Mouse (Mus musculus) liver, embryonic 15.5 days (tissue): ENCODE measurements at regions not wholly inside any gene's neighbourhood (a gene's known extent, or its start where the extent isn't known, plus 50 kb on each side); places are given as distances from the start of the nearest gene placed in this dataset.
"Not testable (repeated sequence)": the region's sequence is repeated elsewhere in the genome, so short reads cannot be mapped to it uniquely, and the experiment has no call there.

ENCODE experiments used
- ATAC-seq: fragments of 200-750 bp; cut with Nextera tagmentation; 2 replicates; pipeline ENCODE4 v1.8.0; 2017; ENCODE audit warnings: moderate number of reproducible peaks, mild to moderate bottlenecking, moderate library complexity; ENCODE audit not compliant: insufficient read depth
- H3K27ac ChIP-seq: fragments of 300-500 bp; sonication (generic); replicated peaks from 2 replicates; pipeline ENCODE4 v1.5.1; 2015; ENCODE audit warnings: mild to moderate bottlenecking, inconsistent platforms
- H3K27me3 ChIP-seq: fragments of 300-500 bp; sonication (generic); 2 replicates; pipeline ENCODE4 v1.6.1; 2015; ENCODE audit warnings: mild to moderate bottlenecking, inconsistent platforms
- H3K36me3 ChIP-seq: fragments of 300-500 bp; sonication (generic); replicated peaks from 2 replicates; pipeline ENCODE4 v1.6.1; 2015; ENCODE audit warnings: moderate library complexity, mild to moderate bottlenecking, inconsistent platforms
- H3K4me1 ChIP-seq: fragments of 300-500 bp; sonication (generic); replicated peaks from 2 replicates; pipeline ENCODE4 v1.6.1; 2015; ENCODE audit warnings: inconsistent platforms
- H3K4me2 ChIP-seq: fragments of 300-500 bp; sonication (generic); 2 replicates; pipeline ENCODE4 v1.6.1; 2015; ENCODE audit warnings: moderate library complexity, mild to moderate bottlenecking, inconsistent platforms
- H3K4me3 ChIP-seq: fragments of 300-500 bp; sonication (generic); replicated peaks from 2 replicates; pipeline ENCODE4 v1.5.1; 2015; ENCODE audit warnings: mild to moderate bottlenecking, inconsistent platforms
- H3K9ac ChIP-seq: fragments of 300-500 bp; sonication (generic); 2 replicates; pipeline ENCODE4 v1.6.1; 2015; ENCODE audit warnings: moderate library complexity, mild to moderate bottlenecking, inconsistent platforms
- H3K9me3 ChIP-seq: fragments of 300-500 bp; sonication (generic); replicated peaks from 2 replicates; pipeline ENCODE4 v1.6.1; 2016; ENCODE audit warnings: inconsistent platforms
- WGBS: fragments of 180-500 bp; shearing (Covaris S2); methylation state at CpG from one replicate; pipeline ENCODE4 v1.1.7; 2015; ENCODE audit warnings: mixed read lengths; ENCODE audit not compliant: insufficient replicate concordance; 5-methylcytosine and 5-hydroxymethylcytosine counted together

DNA sequence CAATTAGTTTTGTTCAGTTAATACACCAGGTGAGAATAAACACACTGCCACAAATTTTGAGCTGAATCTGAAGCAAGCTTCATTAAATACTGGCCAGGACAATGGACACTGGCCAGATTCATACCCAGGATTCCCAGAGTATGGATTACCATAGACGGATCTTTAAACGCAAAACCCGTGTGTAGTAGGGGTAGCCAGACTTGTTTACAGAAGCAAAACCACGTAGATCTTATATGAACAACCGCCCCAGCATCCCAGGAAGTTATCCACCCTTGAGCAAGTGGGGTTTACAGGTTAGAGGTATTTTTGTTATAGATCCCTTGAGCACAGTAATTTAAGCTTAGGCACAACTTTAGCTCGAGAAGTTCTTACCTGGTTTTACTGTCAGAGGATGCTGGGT lies 71.1 kb upstream of the Ezr start:
- no peak overlapping the region for H3K27ac ChIP-seq
- H3K9me3 ChIP-seq, result no peaks in the 10 kb centered on the region
- WGBS, result 67% methylated on average over 6 of the region's 6 CpGs
- no peak for ATAC-seq
- H3K9ac ChIP-seq, result no peak overlapping the region
- H3K36me3 ChIP-seq, result no peaks in the 10 kb centered on the region
- no peak overlapping the region for H3K4me3 ChIP-seq
- H3K27me3 ChIP-seq, result no peaks in the 10 kb centered on the region
- H3K4me1 ChIP-seq, result peaks cover 9% of the 10 kb centered on the region
- no peak overlapping the region for H3K4me2 ChIP-seq

DNA sequence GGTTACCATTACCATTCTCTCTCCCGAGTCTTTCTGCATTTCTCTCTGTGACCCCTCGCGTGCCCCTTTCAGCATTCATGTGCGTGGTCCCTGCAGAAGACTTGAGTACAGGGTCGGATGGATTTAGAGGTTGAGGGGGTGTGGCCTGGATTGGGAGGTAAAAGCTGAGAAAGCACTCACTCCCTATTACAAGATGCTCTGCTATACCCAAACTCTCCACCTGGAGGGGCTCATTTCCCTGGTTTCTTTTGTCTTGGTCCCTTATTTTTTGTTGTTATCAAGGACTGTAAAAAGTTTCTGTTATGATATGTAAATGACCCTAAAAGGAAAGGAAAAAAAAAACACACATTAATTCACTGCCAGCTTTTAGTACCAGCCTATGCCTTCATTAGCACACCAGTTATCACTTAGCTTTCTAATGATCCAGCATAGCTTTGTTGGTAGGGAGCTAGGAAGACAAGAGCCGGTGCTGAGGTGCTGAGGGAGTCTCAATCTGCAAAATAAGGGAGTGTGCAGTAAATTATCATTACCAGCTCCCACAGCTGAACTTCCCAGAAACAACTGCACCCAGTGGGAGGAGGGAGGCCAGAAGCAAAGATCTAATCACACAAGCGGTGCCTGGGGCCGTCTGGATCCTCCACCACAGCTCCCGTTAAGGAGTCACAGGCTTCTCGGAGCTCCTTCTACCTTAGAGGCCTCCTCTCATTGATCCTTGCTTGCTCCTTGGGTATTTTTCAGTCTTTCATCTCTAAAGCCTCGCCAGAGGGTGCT lies 69.8 kb upstream of the Ezr start:
- Histone ChIP-seq H3K4me3 (no peak overlapping the region), H3K9ac (no peak overlapping the region), H3K27ac (no peak overlapping the region), H3K4me2 (0 out of 2 replicates have a peak overlapping the region, but pooled peaks have one; percentile 2), H3K36me3 (no peaks in the 10 kb centered on the region), H3K4me1 (peaks cover 9% of the 10 kb centered on the region), H3K9me3 (no peaks in the 10 kb centered on the region), H3K27me3 (no peaks in the 10 kb centered on the region)
- ATAC-seq, result no peak; the same call in 1 of the 2 replicates
- 32% methylated on average over 11 of the region's 11 CpGs for WGBS

GRCm38 (mm10) chr17:6850513-6850912 lies 67.9 kb upstream of the Ezr start:
- H3K4me3 ChIP-seq, result no peak overlapping the region
- no peak overlapping the region for H3K4me2 ChIP-seq
- peaks cover 9% of the 10 kb centered on the region for H3K4me1 ChIP-seq
- H3K9me3 ChIP-seq, result no peaks in the 10 kb centered on the region
- H3K27me3 ChIP-seq, result no peaks in the 10 kb centered on the region
- no peak for ATAC-seq
- no peaks in the 10 kb centered on the region for H3K36me3 ChIP-seq
- no peak overlapping the region for H3K9ac ChIP-seq
- no peak overlapping the region for H3K27ac ChIP-seq

- not testable (repeated sequence) for H3K9ac ChIP-seq, H3K36me3 ChIP-seq, H3K27me3 ChIP-seq, H3K9me3 ChIP-seq, H3K4me2 ChIP-seq, ATAC-seq, H3K4me3 ChIP-seq, H3K4me1 ChIP-seq, H3K27ac ChIP-seq
- WGBS, result 71% methylated on average over 19 of the region's 19 CpGs
These were observed 59.3 kb upstream of the Ezr start for GRCm38 (mm10) chr17:6841781-6842465.

DNA sequence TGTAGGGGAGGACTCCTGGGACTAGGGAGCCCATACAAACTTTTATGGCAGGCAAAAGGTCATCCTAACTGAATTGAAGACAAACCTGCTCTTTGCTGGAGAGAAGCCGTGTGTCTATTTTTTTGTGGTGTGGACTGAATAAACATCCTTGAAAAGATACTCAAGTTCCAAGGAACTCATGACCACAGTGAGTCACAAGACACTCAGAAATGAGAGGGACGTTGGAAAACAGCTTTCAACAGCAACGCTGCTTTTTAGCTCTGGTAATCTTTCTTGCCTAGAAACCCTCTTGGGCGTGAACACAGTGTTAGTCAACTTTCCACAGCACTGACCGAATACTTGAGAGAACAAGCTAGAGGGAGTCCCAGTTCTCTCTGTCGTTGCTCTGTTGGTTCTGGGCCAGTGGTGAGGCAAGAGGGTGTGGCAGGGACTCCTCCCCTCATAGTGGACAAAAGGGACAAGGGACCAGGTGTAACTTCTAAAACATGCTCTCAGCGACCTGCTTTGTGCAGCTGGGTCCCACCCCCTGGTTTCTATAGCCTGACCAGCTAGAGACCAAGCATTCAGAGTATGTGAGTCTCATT lies 52.8 kb upstream of the Ezr start:
- 42% methylated on average over 7 of the region's 7 CpGs for WGBS
- H3K4me1 ChIP-seq, result no peaks in the 10 kb centered on the region
- H3K9me3 ChIP-seq, result no peaks in the 10 kb centered on the region
- ATAC-seq, result no peak
- no peak overlapping the region for H3K4me3 ChIP-seq
- no peaks in the 10 kb centered on the region for H3K36me3 ChIP-seq
- H3K27me3 ChIP-seq, result peaks cover 12% of the 10 kb centered on the region
- H3K4me2 ChIP-seq, result no peak overlapping the region
- no peak overlapping the region for H3K27ac ChIP-seq
- H3K9ac ChIP-seq, result no peak overlapping the region
